Mouse (Mus musculus): ENCODE measurements at regions not wholly inside any gene's neighbourhood (a gene's known extent, or its start where the extent isn't known, plus 50 kb on each side); places are given as distances from the start of the nearest gene placed in this dataset.

- ATAC-seq (ENCODE audit: insufficient read depth, low read depth) (no peak), DNase-seq (ENCODE audit: low spot score) (no peak)
- Histone ChIP-seq H3K9me3 (replicated peaks; ENCODE audit: control insufficient read depth, low read length) (no peaks in the 10 kb centered on the region), H3K4me1 (ENCODE audit: control insufficient read depth, insufficient read depth) (no peaks in the 10 kb centered on the region), H3K4me3 (ENCODE audit: low read depth, low read length) (no peak overlapping the region), H3K4me2 (ENCODE audit: low read depth, low read length) (no peak overlapping the region), H3K27me3 (ENCODE audit: control insufficient read depth, insufficient read depth, low read length) (no peaks in the 10 kb centered on the region), H3K27ac (ENCODE audit: low read depth) (no peak overlapping the region), H3K9ac (replicated peaks; ENCODE audit: low read depth, low read length) (no peak overlapping the region), H3K36me3 (replicated peaks; ENCODE audit: control insufficient read depth, insufficient read depth, low read length) (no peaks in the 10 kb centered on the region)
- TF ChIP-seq EP300 (IDR thresholded peaks at IDR 0.05; ENCODE audit: low read depth) (no peak), CTCF (IDR thresholded peaks at IDR 0.05; ENCODE audit: low read depth) (no peak)
These were observed 262.8 kb upstream of the Tbc1d2b start for GRCm38 (mm10) chr9:90533372-90533771.

DNA sequence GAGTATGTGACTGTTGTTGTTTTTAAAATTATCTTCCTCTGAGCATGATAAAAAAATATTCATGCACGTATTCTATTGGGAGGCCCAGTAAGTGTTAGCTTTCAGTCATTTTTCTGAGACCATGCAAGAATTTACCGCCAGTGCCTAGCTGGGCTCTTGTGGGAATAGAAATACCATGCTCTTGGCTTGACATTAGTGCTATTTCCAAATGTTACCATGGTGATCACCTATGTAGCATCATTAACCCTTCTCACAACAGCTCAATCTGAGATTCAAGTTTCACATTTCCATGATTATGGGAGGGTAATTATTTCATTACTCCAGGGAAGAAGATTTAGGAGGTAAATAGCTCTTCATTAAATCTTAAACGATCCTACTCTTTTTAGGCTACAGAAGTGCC is 250.6 kb upstream of the Tbc1d2b start:
- H3K4me1 ChIP-seq (ENCODE audit: control insufficient read depth, insufficient read depth), result no peaks in the 10 kb centered on the region
- H3K9me3 ChIP-seq (replicated peaks; ENCODE audit: control insufficient read depth, low read length), result no peaks in the 10 kb centered on the region
- H3K27ac ChIP-seq (ENCODE audit: low read depth), result no peak overlapping the region
- no peak overlapping the region for H3K9ac ChIP-seq (replicated peaks; ENCODE audit: low read depth, low read length)
- DNase-seq (ENCODE audit: low spot score) (no peak), ATAC-seq (ENCODE audit: insufficient read depth, low read depth) (no peak)
- TF ChIP-seq CTCF (IDR thresholded peaks at IDR 0.05; ENCODE audit: low read depth) (no peak), EP300 (IDR thresholded peaks at IDR 0.05; ENCODE audit: low read depth) (no peak)
- no peak overlapping the region for H3K4me2 ChIP-seq (ENCODE audit: low read depth, low read length)
- WGBS, result 79% methylated on average over 3 of the region's 3 CpGs
- H3K4me3 ChIP-seq (ENCODE audit: low read depth, low read length), result no peak overlapping the region
- H3K27me3 ChIP-seq (ENCODE audit: control insufficient read depth, insufficient read depth, low read length), result no peaks in the 10 kb centered on the region
- no peaks in the 10 kb centered on the region for H3K36me3 ChIP-seq (replicated peaks; ENCODE audit: control insufficient read depth, insufficient read depth, low read length)

DNA sequence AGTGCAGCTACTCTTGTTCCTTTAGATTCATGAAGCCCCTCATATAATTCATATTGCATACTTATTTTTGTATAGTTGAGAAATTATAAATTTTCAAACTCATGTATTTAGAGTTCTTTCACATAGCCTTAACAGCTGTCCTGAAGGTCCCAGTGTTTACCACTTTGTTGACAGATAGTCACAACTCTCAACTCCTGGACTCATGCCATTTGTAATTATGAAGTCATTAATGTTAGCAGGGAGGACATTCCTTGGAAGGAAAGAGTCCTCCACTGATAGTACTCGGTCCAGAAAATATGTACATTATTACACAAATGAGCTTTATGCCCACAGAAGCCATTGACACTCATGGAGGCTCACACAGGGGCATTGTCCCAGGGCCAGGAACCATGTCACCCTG is 224.3 kb upstream of the Tbc1d2b start:
- Histone ChIP-seq H3K9me3 (replicated peaks; ENCODE audit: control insufficient read depth, low read length) (no peaks in the 10 kb centered on the region), H3K4me1 (ENCODE audit: control insufficient read depth, insufficient read depth) (no peaks in the 10 kb centered on the region), H3K9ac (replicated peaks; ENCODE audit: low read depth, low read length) (no peak overlapping the region), H3K27me3 (ENCODE audit: control insufficient read depth, insufficient read depth, low read length) (no peaks in the 10 kb centered on the region), H3K27ac (ENCODE audit: low read depth) (no peak overlapping the region), H3K36me3 (replicated peaks; ENCODE audit: control insufficient read depth, insufficient read depth, low read length) (no peaks in the 10 kb centered on the region), H3K4me3 (ENCODE audit: low read depth, low read length) (no peak overlapping the region), H3K4me2 (ENCODE audit: low read depth, low read length) (no peak overlapping the region)
- 34% methylated on average over 1 of the region's 1 CpGs for WGBS
- DNase-seq (ENCODE audit: low spot score), result no peak
- no peak for TF ChIP-seq CTCF (IDR thresholded peaks at IDR 0.05; ENCODE audit: low read depth)
- no peak for TF ChIP-seq EP300 (IDR thresholded peaks at IDR 0.05; ENCODE audit: low read depth)
- no peak for ATAC-seq (ENCODE audit: insufficient read depth, low read depth)

DNA sequence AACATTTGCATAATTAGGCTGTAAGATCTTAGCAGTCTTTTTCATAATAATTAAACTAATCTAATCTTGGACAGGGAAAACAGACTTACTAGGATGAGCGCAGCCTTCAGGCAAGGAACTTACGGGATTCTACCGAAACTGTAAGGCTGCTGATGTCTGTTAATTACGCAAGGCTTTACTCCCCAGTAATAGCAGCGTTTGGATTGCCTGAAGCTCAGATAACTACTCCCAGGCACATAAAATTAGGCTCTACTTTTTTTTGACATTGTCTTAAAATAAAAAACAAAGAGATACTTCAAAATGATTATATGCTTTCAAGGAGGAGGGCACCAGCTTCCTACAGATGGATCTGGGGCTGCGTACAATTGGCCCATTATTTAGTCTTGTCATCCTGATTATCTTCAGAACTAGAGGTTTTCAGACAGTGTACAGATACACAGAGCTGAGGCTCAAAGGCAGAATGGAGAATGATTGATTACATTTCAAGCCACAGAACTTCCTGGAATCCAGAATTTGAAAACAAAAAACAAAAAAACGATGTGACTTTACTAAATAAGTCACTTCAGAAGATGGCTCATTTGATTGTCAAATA is 220.1 kb upstream of the Tbc1d2b start:
- DNase-seq (ENCODE audit: low spot score), result no peak
- H3K4me1 ChIP-seq (ENCODE audit: control insufficient read depth, insufficient read depth), result no peaks in the 10 kb centered on the region
- TF ChIP-seq EP300 (IDR thresholded peaks at IDR 0.05; ENCODE audit: low read depth) (no peak), CTCF (IDR thresholded peaks at IDR 0.05; ENCODE audit: low read depth) (no peak)
- no peak overlapping the region for H3K4me3 ChIP-seq (ENCODE audit: low read depth, low read length)
- ATAC-seq (ENCODE audit: insufficient read depth, low read depth), result no peak
- WGBS, result 70% methylated on average over 7 of the region's 7 CpGs
- no peaks in the 10 kb centered on the region for H3K36me3 ChIP-seq (replicated peaks; ENCODE audit: control insufficient read depth, insufficient read depth, low read length)
- no peak overlapping the region for H3K4me2 ChIP-seq (ENCODE audit: low read depth, low read length)
- H3K9me3 ChIP-seq (replicated peaks; ENCODE audit: control insufficient read depth, low read length), result no peaks in the 10 kb centered on the region
- H3K27me3 ChIP-seq (ENCODE audit: control insufficient read depth, insufficient read depth, low read length), result no peaks in the 10 kb centered on the region
- H3K27ac ChIP-seq (ENCODE audit: low read depth), result no peak overlapping the region
- H3K9ac ChIP-seq (replicated peaks; ENCODE audit: low read depth, low read length), result no peak overlapping the region

GRCm38 (mm10) chr9:90450579-90450978 is 180.0 kb upstream of the Tbc1d2b start:
- TF ChIP-seq EP300 (IDR thresholded peaks at IDR 0.05; ENCODE audit: low read depth) (no peak), CTCF (IDR thresholded peaks at IDR 0.05; ENCODE audit: low read depth) (no peak)
- Histone ChIP-seq H3K9ac (replicated peaks; ENCODE audit: low read depth, low read length) (no peak overlapping the region), H3K27ac (ENCODE audit: low read depth) (no peak overlapping the region), H3K36me3 (replicated peaks; ENCODE audit: control insufficient read depth, insufficient read depth, low read length) (no peaks in the 10 kb centered on the region), H3K27me3 (ENCODE audit: control insufficient read depth, insufficient read depth, low read length) (no peaks in the 10 kb centered on the region), H3K4me1 (ENCODE audit: control insufficient read depth, insufficient read depth) (no peaks in the 10 kb centered on the region), H3K4me2 (ENCODE audit: low read depth, low read length) (no peak overlapping the region), H3K9me3 (replicated peaks; ENCODE audit: control insufficient read depth, low read length) (no peaks in the 10 kb centered on the region), H3K4me3 (ENCODE audit: low read depth, low read length) (no peak overlapping the region)
- no peak for DNase-seq (ENCODE audit: low spot score)
- WGBS, result 84% methylated on average over 2 of the region's 2 CpGs
- ATAC-seq (ENCODE audit: insufficient read depth, low read depth), result no peak

GRCm38 (mm10) chr9:90446957-90447356 is 176.4 kb upstream of the Tbc1d2b start:
- Histone ChIP-seq H3K9ac (replicated peaks; ENCODE audit: low read depth, low read length) (no peak overlapping the region), H3K9me3 (replicated peaks; ENCODE audit: control insufficient read depth, low read length) (no peaks in the 10 kb centered on the region), H3K4me1 (ENCODE audit: control insufficient read depth, insufficient read depth) (no peaks in the 10 kb centered on the region), H3K36me3 (replicated peaks; ENCODE audit: control insufficient read depth, insufficient read depth, low read length) (no peaks in the 10 kb centered on the region), H3K27ac (ENCODE audit: low read depth) (no peak overlapping the region), H3K27me3 (ENCODE audit: control insufficient read depth, insufficient read depth, low read length) (no peaks in the 10 kb centered on the region), H3K4me2 (ENCODE audit: low read depth, low read length) (no peak overlapping the region), H3K4me3 (ENCODE audit: low read depth, low read length) (no peak overlapping the region)
- no peak for TF ChIP-seq EP300 (IDR thresholded peaks at IDR 0.05; ENCODE audit: low read depth)
- TF ChIP-seq CTCF (IDR thresholded peaks at IDR 0.05; ENCODE audit: low read depth), result peak; percentile 66
- ATAC-seq (ENCODE audit: insufficient read depth, low read depth) (no peak), DNase-seq (ENCODE audit: low spot score) (peak; percentile 8)
- WGBS, result 8% methylated on average over 4 of the region's 4 CpGs
